Mouse (Mus musculus) hindbrain, embryonic 12.5 days (tissue): Measurements from ENCODE around the gene Drg2. TPM values are rescaled to one million over a fixed set of nuclear protein-coding genes. Genes with fewer than 3 reads are reported as not detected.

ENCODE experiments used
- ATAC-seq: fragments of 200-750 bp; cut with Nextera tagmentation; 2 replicates; pipeline ENCODE4 v1.8.0; 2017; ENCODE audit warnings: moderate TSS enrichment; ENCODE audit not compliant: low FRiP score
- H3K27ac ChIP-seq: fragments of 300-500 bp; sonication (generic); 2 replicates; pipeline ENCODE4 v1.5.1; 2016; ENCODE audit warnings: mild to moderate bottlenecking
- H3K27me3 ChIP-seq: fragments of 300-500 bp; sonication (generic); 2 replicates; pipeline ENCODE4 v1.6.1; 2016; ENCODE audit warnings: mild to moderate bottlenecking
- H3K36me3 ChIP-seq: fragments of 300-500 bp; sonication (generic); 2 replicates; pipeline ENCODE4 v1.6.1; 2016; ENCODE audit warnings: mild to moderate bottlenecking
- H3K4me1 ChIP-seq: fragments of 300-500 bp; sonication (generic); 2 replicates; pipeline ENCODE4 v1.6.1; 2016
- H3K4me2 ChIP-seq: fragments of 300-500 bp; sonication (generic); replicated peaks from 2 replicates; pipeline ENCODE4 v1.6.1; 2016; ENCODE audit warnings: mild to moderate bottlenecking
- H3K4me3 ChIP-seq: fragments of 300-500 bp; sonication (generic); 2 replicates; pipeline ENCODE4 v1.5.1; 2016; ENCODE audit warnings: mild to moderate bottlenecking
- H3K9ac ChIP-seq: fragments of 300-500 bp; sonication (generic); 2 replicates; pipeline ENCODE4 v1.6.1; 2016; ENCODE audit warnings: mild to moderate bottlenecking, moderate library complexity
- H3K9me3 ChIP-seq: fragments of 300-500 bp; sonication (generic); replicated peaks from 2 replicates; pipeline ENCODE4 v1.6.1; 2016; ENCODE audit warnings: mild to moderate bottlenecking
- WGBS: fragments of 180-500 bp; shearing (Covaris S2); methylation state at CpG from one replicate; pipeline ENCODE4 v1.1.7; 2016; 5-methylcytosine and 5-hydroxymethylcytosine counted together
- polyA plus RNA-seq: library from polyadenylated mRNA; unstranded; fragments of >200 nt; fragmentation: Nextera tagmentation; extraction: Ambion mirVana; gene quantifications from 2 replicates; pipeline ENCODE4 v1.2.1, GENCODE M21; 2016

The Drg2 gene
- 94.4 and 96.7 TPM in 2 replicates for polyA plus RNA-seq

DNA sequence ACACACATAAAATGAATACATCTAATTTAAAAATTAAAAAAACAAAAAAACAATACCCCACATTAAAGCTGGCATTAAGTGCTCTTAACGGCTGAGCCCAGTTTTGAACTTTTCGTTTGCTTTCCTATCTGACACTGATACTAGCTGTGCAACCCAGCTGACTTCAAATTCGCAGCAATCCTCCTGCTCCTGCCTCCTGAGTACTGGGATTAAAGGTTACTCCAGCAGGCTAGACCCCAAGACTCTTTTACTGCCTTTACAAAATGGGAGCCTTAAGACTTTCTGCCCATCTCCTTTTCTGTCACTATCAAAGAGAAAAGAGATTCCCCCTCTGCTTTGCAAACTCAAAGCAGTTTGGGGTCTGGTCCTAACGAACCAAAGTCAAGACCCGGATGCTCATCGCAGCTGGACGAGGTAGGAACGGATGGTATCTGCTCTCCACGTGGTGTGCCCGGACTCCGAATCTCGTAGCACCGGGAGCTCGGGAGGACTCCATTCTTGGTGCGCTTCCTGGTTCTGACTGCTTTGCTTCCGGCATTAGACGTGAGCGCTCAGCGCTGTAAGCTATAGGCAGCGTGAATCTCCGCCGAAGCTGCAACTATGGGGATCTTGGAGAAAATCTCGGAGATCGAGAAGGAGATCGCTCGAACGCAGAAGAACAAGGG lies at the start of gene Drg2:
Gene Drg2, plus strand, starts transcription at position 512 of the 665 bp plus-strand sequence.
- no peaks in the 10 kb centered on the region for H3K9me3 ChIP-seq
- peak; percentile 88 for ATAC-seq
- H3K9ac ChIP-seq, result peak within 1 kb of the TSS; percentile 90
- 6% methylated on average over 27 of the region's 27 CpGs for WGBS
- H3K27ac ChIP-seq, result peak within 1 kb of the TSS; percentile 66; the same call in 1 of the 2 replicates
- peak within 1 kb of the TSS; percentile 94 for H3K4me2 ChIP-seq
- peak within 1 kb of the TSS; percentile 79 for H3K4me3 ChIP-seq
- peaks cover 11% of the 10 kb centered on the region for H3K4me1 ChIP-seq
- H3K36me3 ChIP-seq, result peaks cover 30% of the 10 kb centered on the region
- no peaks in the 10 kb centered on the region for H3K27me3 ChIP-seq

DNA sequence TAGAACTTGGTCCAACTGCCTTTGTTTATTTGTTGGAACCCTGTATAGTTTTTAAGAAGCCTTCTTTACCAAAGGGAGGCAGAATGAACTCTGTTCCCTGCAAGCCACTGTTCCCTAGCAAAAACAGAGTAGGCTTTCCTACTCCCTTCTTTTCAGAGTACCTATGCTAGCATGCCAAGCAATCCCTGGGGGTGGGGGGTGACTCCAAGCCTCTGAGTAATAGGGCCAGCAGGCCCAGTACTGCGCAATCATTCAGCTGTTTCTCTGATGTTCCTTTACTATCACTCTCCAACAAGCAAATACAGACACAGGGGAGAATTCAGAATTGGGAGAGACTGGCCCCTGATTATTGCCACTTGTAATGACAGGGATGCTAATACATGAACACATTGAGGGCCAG lies 47.8 kb upstream of the Drg2 start:
- H3K9ac ChIP-seq, result no peak overlapping the region
- H3K9me3 ChIP-seq, result no peaks in the 10 kb centered on the region
- no peaks in the 10 kb centered on the region for H3K27me3 ChIP-seq
- no peak for ATAC-seq
- H3K4me3 ChIP-seq, result no peak overlapping the region
- 96% methylated on average over 1 of the region's 1 CpGs for WGBS
- H3K4me2 ChIP-seq, result no peak overlapping the region
- no peaks in the 10 kb centered on the region for H3K4me1 ChIP-seq
- H3K36me3 ChIP-seq, result peaks cover 61% of the 10 kb centered on the region
- no peak overlapping the region for H3K27ac ChIP-seq

GRCm38 (mm10) chr11:60412173-60412572 lies 42.2 kb upstream of the Drg2 start:
- peaks cover 14% of the 10 kb centered on the region for H3K36me3 ChIP-seq
- no peaks in the 10 kb centered on the region for H3K27me3 ChIP-seq
- peaks cover 16% of the 10 kb centered on the region for H3K4me1 ChIP-seq
- no peak for ATAC-seq
- H3K4me3 ChIP-seq, result no peak overlapping the region
- H3K9me3 ChIP-seq, result no peaks in the 10 kb centered on the region
- H3K4me2 ChIP-seq, result no peak overlapping the region
- H3K27ac ChIP-seq, result no peak overlapping the region
- H3K9ac ChIP-seq, result no peak overlapping the region
- WGBS, result 20% methylated on average over 3 of the region's 3 CpGs

GRCm38 (mm10) chr11:60412921-60413320 lies 41.5 kb upstream of the Drg2 start:
- H3K4me3 ChIP-seq, result no peak overlapping the region
- H3K4me1 ChIP-seq, result peaks cover 16% of the 10 kb centered on the region
- WGBS, result 90% methylated on average over 2 of the region's 2 CpGs
- H3K27me3 ChIP-seq, result no peaks in the 10 kb centered on the region
- H3K36me3 ChIP-seq, result peaks cover 11% of the 10 kb centered on the region
- H3K9ac ChIP-seq, result no peak overlapping the region
- no peak overlapping the region for H3K27ac ChIP-seq
- H3K4me2 ChIP-seq, result no peak overlapping the region
- no peak for ATAC-seq
- no peaks in the 10 kb centered on the region for H3K9me3 ChIP-seq

DNA sequence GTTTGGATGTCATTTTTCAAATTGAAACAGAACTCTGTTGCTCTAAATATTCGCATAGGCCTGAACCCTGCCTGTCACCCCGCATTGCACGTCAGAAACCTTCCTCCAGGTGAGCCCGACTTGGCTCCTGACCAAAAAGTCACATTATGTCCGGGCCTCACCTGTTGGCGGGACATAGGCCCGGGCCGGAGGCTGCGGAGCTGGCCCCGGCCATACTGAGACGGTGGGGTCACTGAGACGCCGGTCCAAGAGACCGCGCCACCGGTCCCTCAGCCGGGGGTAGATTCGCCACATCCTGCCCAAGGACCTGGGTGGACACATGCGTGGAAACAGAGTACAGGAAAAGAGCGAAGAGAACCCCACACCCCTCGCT lies 37.8 kb upstream of the Drg2 start:
- H3K27me3 ChIP-seq, result no peaks in the 10 kb centered on the region
- no peaks in the 10 kb centered on the region for H3K9me3 ChIP-seq
- peak overlapping the region; percentile 89 for H3K4me3 ChIP-seq
- peak overlapping the region; percentile 64; the same call in 1 of the 2 replicates for H3K27ac ChIP-seq
- ATAC-seq, result peak; percentile 68
- H3K9ac ChIP-seq, result peak overlapping the region; percentile 83
- under 1% methylated on average over 21 of the region's 21 CpGs for WGBS
- no peaks in the 10 kb centered on the region for H3K36me3 ChIP-seq
- H3K4me1 ChIP-seq, result peaks cover 30% of the 10 kb centered on the region
- peak overlapping the region; percentile 86 for H3K4me2 ChIP-seq

GRCm38 (mm10) chr11:60416963-60417716 lies 37.3 kb upstream of the Drg2 start, which contains the start of gene Gid4:
TSS of gene Gid4 (plus strand) at chr11:60417145.
- peak within 1 kb of the TSS; percentile 86 for H3K4me2 ChIP-seq
- no peaks in the 10 kb centered on the region for H3K27me3 ChIP-seq
- H3K36me3 ChIP-seq, result no peaks in the 10 kb centered on the region
- peak within 1 kb of the TSS; percentile 89 for H3K4me3 ChIP-seq
- H3K27ac ChIP-seq, result peak within 1 kb of the TSS; percentile 82
- WGBS, result under 1% methylated on average over 61 of the region's 81 CpGs
- H3K9me3 ChIP-seq, result no peaks in the 10 kb centered on the region
- peaks cover 30% of the 10 kb centered on the region for H3K4me1 ChIP-seq
- H3K9ac ChIP-seq, result peak within 1 kb of the TSS; percentile 96
- peak; percentile 97 for ATAC-seq

DNA sequence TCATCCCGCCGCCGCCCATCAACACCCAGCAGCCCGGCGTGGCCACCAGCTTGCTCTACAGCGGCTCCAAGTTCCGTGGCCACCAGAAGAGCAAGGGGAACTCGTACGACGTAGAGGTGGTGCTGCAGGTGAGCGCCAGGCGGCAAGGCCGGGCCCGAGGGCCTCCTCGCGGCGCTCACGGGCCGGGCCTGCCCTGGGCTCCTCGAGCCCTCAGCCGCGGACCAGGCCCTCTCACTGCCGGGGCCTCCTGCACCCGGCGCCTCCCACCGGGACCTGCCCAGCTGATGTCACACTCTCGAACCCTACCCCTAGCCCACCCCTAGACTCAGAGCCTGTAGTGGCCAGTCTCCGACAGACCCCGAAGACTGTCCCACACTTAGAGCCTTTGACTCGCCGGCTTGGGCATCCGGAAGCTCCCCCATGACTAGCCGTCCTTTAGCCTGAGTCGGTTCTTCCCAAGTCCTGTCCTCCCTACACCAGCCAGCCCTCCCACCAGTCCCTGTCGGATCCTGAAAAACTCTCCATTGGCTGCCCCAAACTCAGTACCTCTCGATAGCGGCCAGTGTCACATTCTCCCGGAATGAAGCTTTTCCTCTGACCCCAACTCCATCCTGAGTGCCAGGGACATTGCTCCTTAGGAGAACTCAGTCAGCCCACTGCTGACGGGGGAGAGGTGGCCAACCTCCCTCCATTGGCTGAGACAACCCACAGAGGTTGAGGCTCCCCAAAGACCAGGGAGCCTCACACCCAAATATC lies 36.5 kb upstream of the Drg2 start, which contains the start of gene Atpaf2:
Gene Atpaf2, minus strand, starts transcription at position 741 of the 756 bp plus-strand sequence.
- no peaks in the 10 kb centered on the region for H3K9me3 ChIP-seq
- no peaks in the 10 kb centered on the region for H3K27me3 ChIP-seq
- peak within 1 kb of the TSS; percentile 86 for H3K4me2 ChIP-seq
- H3K4me1 ChIP-seq, result peaks cover 30% of the 10 kb centered on the region
- peak; percentile 66 for ATAC-seq
- under 1% methylated on average over 39 of the region's 39 CpGs for WGBS
- H3K36me3 ChIP-seq, result no peaks in the 10 kb centered on the region
- H3K4me3 ChIP-seq, result peak within 1 kb of the TSS; percentile 89
- peak within 1 kb of the TSS; percentile 82 for H3K27ac ChIP-seq
- H3K9ac ChIP-seq, result peak within 1 kb of the TSS; percentile 96

DNA sequence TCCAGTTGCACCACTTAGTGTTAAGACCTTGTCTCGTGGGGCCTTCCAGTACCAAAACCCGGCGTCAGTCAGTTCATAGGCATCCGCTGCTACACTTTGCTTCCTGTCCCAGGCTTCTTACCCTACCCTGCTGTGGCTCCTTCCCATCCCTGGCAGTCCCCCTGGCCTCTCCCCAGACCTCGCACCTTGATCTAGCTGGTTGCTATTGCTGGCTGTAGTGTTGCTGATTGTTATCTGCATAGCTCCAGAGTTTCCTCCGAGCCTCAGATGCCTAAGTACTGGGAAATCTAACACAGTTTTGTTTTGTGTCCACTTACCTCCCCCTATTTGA lies 36.0 kb upstream of the Drg2 start:
- Histone ChIP-seq H3K4me2 (peak overlapping the region; percentile 86), H3K27me3 (no peaks in the 10 kb centered on the region), H3K4me1 (peaks cover 30% of the 10 kb centered on the region), H3K9me3 (no peaks in the 10 kb centered on the region), H3K36me3 (no peaks in the 10 kb centered on the region), H3K9ac (peak overlapping the region; percentile 96), H3K27ac (0 out of 2 replicates have a peak overlapping the region, but pooled peaks have one; percentile 82), H3K4me3 (peak overlapping the region; percentile 89)
- ATAC-seq, result no peak
- 26% methylated on average over 6 of the region's 6 CpGs for whole genome bisulfite sequencing

- Histone ChIP-seq H3K9me3 (no peaks in the 10 kb centered on the region), H3K4me3 (no peak overlapping the region), H3K27ac (no peak overlapping the region), H3K27me3 (no peaks in the 10 kb centered on the region), H3K9ac (no peak overlapping the region), H3K36me3 (no peaks in the 10 kb centered on the region; the same call in 1 of the 2 replicates), H3K4me1 (peaks cover 14% of the 10 kb centered on the region), H3K4me2 (no peak overlapping the region)
- no peak for ATAC-seq
- 60% methylated on average over 6 of the region's 6 CpGs for WGBS
These were observed 32.2 kb upstream of the Drg2 start for GRCm38 (mm10) chr11:60422046-60422668.

DNA sequence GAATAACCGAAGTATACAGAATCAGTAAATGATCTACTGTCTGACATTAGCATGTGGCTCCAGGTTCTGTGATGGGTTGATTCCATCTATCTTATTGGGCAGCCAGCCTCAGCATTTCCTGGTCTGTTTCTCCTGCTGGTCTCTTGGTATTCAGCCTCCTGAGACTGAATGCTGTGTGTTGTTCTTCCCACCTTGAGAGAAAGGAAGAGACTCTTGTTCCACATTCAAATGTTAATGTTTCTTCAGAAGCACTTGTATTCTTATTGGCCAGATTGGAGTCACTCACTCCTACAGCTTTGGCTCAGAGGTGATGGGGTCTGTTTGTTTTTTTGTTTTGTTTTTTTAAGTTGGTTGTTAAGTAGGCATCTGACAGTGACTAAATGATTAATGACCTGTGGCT lies 31.4 kb upstream of the Drg2 start:
- no peaks in the 10 kb centered on the region for H3K9me3 ChIP-seq
- no peak overlapping the region for H3K4me2 ChIP-seq
- H3K27ac ChIP-seq, result no peak overlapping the region
- WGBS, result 53% methylated on average over 1 of the region's 1 CpGs
- H3K4me1 ChIP-seq, result peaks cover 13% of the 10 kb centered on the region
- no peaks in the 10 kb centered on the region for H3K27me3 ChIP-seq
- H3K4me3 ChIP-seq, result no peak overlapping the region
- no peak overlapping the region for H3K9ac ChIP-seq
- peaks cover 6% of the 10 kb centered on the region for H3K36me3 ChIP-seq
- no peak for ATAC-seq

DNA sequence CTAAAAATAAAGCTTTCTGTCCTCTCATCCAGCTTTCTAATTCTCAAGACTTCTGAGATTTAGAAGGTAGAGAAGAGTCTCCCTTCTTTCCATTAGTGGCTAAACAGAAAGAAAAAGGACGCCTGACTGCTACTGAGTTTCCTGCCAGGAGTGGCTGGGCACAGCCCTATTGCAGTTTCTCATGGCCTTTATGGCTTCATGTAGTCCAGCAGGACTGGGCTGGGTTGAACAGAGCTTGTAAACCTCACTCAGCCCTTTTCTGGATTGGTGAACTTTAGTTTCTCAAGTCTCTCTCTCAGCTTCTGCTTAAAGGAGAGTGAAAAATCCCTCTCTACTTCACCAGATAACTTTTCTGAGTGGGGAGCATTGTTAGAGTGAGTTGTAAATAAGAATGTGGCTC lies 28.0 kb upstream of the Drg2 start:
- Histone ChIP-seq H3K4me1 (no peaks in the 10 kb centered on the region), H3K27me3 (no peaks in the 10 kb centered on the region), H3K4me2 (no peak overlapping the region), H3K9me3 (no peaks in the 10 kb centered on the region), H3K4me3 (no peak overlapping the region), H3K9ac (no peak overlapping the region), H3K36me3 (peaks cover 14% of the 10 kb centered on the region), H3K27ac (no peak overlapping the region)
- ATAC-seq, result no peak
- 90% methylated on average over 1 of the region's 1 CpGs for WGBS

DNA sequence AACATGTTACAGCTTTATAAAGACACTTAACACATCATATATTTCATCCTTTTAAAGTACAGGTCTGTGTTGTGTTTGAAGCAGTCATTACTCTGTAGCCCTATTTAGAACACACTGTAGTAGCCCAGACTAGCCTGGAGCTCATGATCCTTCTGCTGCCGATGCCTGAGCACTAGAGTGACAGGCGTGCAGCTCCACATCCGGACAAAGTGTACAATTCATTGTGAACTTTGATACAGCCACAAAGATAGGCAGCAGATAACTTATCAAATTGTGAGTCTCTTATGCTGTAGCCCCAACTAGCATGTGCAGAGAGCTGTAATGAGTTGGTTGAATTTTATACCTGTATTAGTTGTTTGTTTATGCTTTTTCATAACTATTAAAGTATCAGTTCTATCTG lies 26.8 kb upstream of the Drg2 start:
- ATAC-seq, result no peak
- Histone ChIP-seq H3K27me3 (no peaks in the 10 kb centered on the region), H3K9ac (no peak overlapping the region), H3K27ac (no peak overlapping the region), H3K4me2 (no peak overlapping the region), H3K9me3 (no peaks in the 10 kb centered on the region), H3K4me1 (no peaks in the 10 kb centered on the region), H3K4me3 (no peak overlapping the region), H3K36me3 (peaks cover 18% of the 10 kb centered on the region)
- WGBS, result 95% methylated on average over 3 of the region's 3 CpGs
